Mouse (Mus musculus) NIH3T3 (cell line): ENCODE results near the gene Hist3h2a.
"Not testable (repeated sequence)": the region's sequence is repeated elsewhere in the genome, so short reads cannot be mapped to it uniquely, and the experiment has no call there.

Source experiments
- DNase-seq: peaks from one replicate; pipeline ENCODE4 v3.0.0-alpha.2; 2012; ENCODE audit warnings: low read depth

Gene Hist3h2a

DNA sequence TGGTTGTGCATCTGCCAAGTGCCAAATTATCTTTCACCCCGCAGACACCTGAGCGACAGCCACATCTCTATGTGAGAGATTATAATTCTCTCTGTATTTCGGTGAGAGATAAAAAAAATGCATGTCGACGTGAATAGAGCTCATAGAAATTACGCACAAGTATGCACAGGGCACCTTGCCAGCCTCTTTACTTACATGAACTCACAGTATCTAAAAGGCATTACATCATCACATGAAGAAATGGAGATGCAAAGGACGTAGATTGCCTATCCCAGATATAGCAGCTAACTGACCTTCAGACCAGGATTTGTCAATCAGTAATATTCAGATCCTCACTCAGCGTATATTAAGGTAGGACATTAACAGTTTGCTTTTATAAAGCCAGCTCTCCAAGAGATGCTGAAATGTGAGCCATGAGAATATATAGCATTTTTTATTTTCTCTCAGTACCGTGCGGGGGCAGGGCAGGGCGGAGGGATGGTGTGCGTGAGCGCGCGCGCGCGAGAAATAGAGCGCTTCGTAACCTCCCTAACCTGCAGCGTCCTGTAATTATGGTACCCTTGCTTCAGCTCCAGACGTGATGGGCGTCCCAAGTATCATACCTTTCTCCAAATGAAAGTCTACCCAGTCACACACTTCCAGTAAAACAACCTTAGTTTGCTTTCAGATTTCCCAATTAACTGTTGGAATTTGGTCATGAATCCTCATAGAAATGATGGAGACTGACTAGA lies 6.5 kb upstream of the Hist3h2a start:
- DNase-seq, result no peak

DNA sequence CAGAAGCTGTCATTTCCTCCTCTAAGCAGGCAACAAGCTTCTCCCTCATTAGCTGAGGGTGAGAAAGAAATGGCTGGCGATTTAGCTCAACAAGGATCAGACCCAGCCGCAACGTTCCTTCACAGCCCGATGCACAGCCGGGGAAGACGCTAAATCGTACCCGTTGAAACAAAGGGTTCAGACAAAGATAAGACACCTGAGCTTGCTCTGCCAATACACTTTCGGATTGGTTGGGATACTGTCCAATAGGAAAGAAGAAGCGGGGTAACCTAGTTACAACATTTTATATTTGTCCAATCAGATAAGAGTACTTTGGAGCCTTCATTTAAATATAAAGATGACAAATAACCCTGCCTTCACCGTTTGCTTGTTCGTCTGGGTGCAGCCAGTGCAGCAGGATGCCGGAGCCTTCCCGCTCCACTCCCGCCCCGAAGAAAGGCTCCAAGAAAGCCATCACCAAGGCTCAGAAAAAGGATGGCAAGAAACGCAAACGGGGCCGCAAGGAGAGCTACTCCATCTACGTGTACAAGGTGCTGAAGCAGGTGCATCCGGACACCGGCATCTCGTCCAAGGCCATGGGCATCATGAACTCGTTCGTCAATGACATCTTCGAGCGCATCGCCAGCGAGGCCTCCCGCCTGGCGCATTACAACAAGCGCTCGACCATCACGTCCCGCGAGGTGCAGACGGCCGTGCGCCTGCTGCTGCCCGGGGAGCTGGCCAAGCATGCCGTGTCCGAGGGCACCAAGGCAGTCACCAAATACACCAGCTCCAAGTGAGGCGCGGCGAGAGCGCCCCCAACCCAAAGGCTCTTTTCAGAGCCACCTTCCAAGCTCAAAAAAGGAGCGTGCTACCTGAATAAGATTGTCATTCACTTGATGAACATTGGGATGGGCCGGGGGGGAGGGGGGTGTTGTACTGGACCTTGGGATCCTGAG lies 5.7 kb upstream of the Hist3h2a start, which contains the start of gene Hist3h2ba:
TSS of gene Hist3h2ba (plus strand) at position 379 of the 938 bp plus-strand sequence.
- no peak for DNase-seq

DNA sequence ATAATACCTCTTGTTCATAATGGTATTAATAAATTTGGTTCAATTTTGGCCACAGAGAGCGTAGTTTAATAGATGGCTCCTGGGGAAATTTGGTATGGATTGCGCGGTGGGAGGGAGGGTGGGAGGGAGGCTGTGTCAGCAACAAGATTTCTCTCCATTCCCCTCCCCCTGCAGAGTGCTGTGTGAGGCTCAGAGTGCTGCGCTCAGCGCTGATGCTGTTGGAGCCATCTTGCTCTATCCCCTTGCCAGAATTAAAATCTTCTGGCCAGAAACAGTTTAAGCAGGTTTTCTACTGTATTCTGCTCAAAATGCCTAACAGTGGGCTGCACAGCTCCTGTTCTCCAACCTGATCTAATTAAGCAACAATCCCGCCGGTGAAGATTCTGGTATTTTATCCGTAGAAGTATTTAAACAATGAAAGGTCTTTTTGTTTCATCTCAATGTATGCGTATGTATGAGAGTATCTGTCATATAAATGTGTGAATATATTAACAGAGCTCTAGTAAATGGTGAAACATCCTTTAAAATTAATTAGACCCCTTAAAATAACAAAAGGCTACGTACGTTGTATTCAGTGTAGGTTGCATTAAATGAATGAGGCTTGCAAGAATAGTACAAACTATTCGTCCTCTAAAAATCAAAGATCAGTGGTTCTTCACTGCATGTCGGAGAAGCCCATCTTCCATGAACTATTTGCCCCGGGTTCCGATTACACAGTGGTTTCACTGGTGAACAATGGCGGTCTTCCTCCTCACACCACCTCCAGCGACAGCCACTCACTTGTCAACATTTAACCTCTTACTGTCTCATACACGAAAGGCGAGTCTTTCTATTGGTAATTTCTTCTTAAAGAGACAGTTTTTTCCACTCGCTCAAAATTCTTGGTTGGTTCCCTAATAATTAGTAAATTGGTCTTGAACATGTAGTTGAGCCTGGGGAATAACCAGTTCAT lies 4.7 kb upstream of the Hist3h2a start:
- DNase-seq, result no peak

GRCm38 (mm10) chr11:58951210-58951609 lies 3.3 kb upstream of the Hist3h2a start:
- DNase-seq, result no peak

- DNase-seq, result no peak
These were observed 925 bp upstream of the Hist3h2a start for GRCm38 (mm10) chr11:58953351-58954169.

- DNase-seq, result not testable (repeated sequence)
These were observed 390 bp upstream of the Hist3h2a start for GRCm38 (mm10) chr11:58954170-58954419.

GRCm38 (mm10) chr11:58955143-58955867 lies 820 bp downstream of the Hist3h2a start:
- peak; percentile 49 for DNase-seq

DNA sequence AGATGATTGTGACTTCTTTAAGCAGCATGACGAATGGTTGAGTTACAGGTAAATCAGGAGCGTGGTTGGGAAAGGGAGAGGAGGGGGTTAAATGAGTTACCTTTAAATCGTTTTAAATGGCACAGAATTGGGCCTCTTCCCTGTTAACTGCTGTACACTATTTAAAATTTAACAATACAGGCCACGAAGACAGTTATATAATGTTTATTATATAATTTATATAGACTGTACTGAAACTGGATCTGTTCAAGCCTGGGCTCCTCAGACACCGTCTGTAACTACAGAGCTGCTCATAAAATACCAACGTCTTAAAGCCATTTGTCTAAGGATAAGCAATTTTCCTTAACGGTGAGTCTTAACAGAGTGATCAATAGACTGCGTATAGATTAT lies 1.4 kb downstream of the Hist3h2a start:
- DNase-seq, result no peak

- no peak for DNase-seq
These were observed 2.9 kb downstream of the Hist3h2a start for GRCm38 (mm10) chr11:58957226-58957914.

- DNase-seq, result no peak
These were observed 4.1 kb downstream of the Hist3h2a start for GRCm38 (mm10) chr11:58958536-58958935.

GRCm38 (mm10) chr11:58959186-58959825 lies 4.8 kb downstream of the Hist3h2a start:
- DNase-seq, result no peak

DNA sequence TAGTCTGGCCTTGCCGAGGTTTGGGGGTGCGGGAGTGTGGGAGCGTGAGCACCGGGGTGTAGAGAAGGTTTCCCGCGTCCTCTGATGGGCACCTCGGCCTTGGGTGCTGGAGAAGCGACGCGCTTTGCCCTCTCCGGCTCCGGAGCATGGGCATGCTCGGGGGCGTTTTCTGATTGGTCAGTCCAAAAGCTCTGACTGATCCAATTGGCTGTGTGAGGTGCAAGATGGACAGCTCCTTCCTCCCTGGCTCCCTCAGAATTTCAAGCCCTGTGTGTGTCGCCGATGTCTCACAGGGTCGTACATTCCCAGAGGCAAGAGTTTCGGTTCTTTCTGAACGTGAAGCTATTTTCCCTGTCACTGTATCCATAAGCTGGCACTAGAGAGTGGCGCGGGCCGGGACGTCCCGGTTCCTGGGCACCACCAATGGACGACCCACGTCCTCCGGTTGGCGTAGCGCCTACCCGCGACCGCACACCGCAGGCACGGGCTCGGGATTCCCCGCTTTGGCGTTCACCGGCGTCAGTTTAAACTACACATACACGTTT lies 5.5 kb downstream of the Hist3h2a start:
- peak; percentile 89 for DNase-seq

GRCm38 (mm10) chr11:58961364-58962177 lies 7.1 kb downstream of the Hist3h2a start:
- DNase-seq, result no peak

DNA sequence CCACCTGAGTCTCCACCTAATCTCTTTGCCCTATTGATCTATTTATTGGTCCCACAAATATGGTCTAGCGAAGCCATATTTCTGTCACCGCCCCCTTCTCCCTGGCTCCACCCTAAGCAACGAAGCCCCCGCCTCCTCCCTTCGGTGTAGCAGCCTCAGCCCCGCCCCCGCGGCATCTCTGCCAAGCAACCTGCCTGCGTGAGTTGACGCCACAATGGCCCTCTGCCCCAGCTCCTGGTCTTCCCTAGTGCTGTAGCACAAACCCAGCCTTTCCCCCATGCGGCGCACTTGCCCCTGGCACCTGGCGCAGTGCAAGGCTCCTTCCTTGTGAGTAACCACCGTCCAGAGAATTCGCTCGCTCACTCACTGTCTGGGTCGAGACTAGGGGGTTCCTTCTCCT lies 9.1 kb downstream of the Hist3h2a start:
- no peak for DNase-seq

- DNase-seq, result no peak
These were observed 9.7 kb downstream of the Hist3h2a start for GRCm38 (mm10) chr11:58964216-58964615.

DNA sequence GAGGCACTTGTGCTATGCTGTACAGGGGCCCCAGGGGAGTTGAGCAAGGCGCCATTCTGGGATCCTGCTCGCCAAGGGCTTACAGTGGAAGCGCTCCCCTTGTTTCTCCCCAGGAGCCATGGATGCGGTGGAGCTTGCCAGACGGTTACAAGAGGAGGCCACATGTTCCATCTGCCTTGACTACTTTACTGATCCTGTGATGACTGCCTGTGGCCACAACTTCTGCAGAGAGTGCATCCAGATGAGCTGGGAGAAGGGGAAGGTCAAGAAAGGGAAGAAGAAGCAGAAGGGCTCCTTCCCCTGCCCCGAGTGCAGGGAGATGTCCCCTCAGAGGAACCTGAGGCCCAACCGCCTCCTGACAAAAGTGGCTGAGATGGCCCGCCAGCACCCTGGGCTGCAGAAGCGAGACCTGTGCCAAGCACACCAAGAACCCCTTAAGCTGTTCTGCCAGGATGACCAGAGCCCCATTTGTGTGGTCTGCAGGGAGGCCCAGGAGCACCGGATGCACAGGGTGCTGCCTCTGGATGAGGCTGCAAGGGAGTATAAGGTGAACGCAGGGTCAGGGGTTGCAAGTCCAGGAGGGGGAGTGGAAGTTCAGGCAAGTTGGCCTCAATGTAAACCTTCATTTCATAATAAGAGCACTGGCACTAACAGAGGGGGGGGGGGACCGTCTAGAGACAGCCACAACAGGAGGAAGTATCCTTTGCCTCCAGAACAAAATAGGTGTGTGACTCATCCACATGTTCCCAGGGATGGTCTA lies 10.7 kb downstream of the Hist3h2a start:
- DNase-seq, result no peak

DNA sequence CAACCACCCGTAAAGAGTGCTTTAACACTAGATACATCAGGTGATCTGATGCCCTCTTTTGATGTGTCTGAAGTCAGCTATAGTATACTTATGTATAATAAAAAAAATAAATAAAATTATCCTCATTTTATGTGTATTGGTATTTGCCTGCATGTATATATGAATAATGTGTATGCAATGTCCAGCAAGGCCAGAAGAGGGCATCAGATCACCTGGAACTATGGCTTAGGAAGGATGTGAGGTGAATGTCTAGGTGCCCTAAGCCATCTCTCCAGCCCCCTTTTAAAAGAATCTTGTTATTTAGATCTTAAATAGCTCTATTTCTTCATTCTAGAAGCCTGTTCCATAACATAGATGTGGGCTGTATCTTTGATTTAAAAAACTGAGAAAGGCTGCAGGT lies 12.9 kb downstream of the Hist3h2a start:
- peak; percentile 58 for DNase-seq

GRCm38 (mm10) chr11:58968551-58968950 lies 14.1 kb downstream of the Hist3h2a start:
- no peak for DNase-seq
